Mouse (Mus musculus): Measurements from ENCODE around the gene Ugt8a. TPM values are rescaled to one million over a fixed set of nuclear protein-coding genes. Genes with fewer than 3 reads are reported as not detected.

Ugt8a gene
- polyA plus RNA-seq, 1 experiment from 2014 or later: 28.0 TPM

DNA sequence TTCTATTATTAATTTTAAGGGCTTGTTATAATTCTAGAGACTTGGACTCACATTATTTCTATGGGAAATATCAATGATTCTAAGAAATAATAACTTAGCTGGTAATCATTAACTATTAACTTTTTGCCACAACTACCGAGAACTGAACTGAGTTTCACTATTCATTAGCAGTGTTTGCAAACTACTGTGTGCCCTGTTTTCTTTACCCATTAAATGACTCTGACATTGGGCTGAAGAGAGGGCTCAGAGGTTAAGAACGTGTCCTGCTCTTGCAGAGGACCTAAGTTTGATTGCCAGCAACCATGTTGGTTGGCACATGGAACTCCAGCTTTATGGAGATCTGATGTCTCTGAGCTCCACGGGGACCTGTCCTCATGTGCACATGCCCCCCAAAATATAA is 2.4 kb upstream of the Ugt8a start:
- no peak for ATAC-seq (ENCODE audit: insufficient number of reproducible peaks, insufficient read depth, low FRiP score, low read depth)
- H3K4me2 ChIP-seq (replicated peaks; ENCODE audit: low read depth, low read length): no peak overlapping the region
- no peaks in the 10 kb centered on the region for H3K9me3 ChIP-seq (ENCODE audit: control insufficient read depth, low read depth, low read length)
- no peaks in the 10 kb centered on the region for H3K36me3 ChIP-seq (ENCODE audit: control insufficient read depth, insufficient read depth, low read length)
- 60% methylated on average over 3 of the region's 3 CpGs for WGBS
- no peak overlapping the region for H3K9ac ChIP-seq (replicated peaks; ENCODE audit: low read depth, low read length)
- H3K4me3 ChIP-seq (ENCODE audit: low read depth, low read length): no peak overlapping the region
- 0 out of 2 replicates have a peak, but pooled peaks cover 4% of the 10 kb centered on the region for H3K27me3 ChIP-seq (ENCODE audit: control insufficient read depth, insufficient read depth, low read length)
- no peak overlapping the region for H3K27ac ChIP-seq (ENCODE audit: low read length)
- H3K4me1 ChIP-seq (ENCODE audit: control insufficient read depth, insufficient read depth, low read length): no peaks in the 10 kb centered on the region

DNA sequence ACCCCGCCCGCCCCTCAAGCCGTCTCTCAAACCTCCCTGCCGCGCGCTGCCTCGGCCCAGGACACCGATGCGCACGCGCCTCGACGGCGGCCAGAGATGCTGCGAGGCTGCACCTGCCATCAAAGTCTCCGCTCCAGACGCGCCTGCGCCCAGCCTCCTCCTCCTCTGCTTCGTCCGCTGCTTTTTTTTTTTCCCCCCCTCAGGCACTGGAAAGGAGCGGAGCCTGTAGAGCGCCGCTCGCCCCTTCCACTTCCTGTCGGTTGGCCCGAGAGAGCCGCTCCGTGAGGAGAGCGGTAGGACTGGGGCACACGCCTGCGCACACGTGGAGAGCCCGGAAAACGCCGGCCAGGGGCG is 314 bp upstream of the Ugt8a start:
- Histone ChIP-seq H3K4me2 (replicated peaks; ENCODE audit: low read depth, low read length) (peak overlapping the region; percentile 88), H3K36me3 (ENCODE audit: control insufficient read depth, insufficient read depth, low read length) (no peaks in the 10 kb centered on the region), H3K4me1 (ENCODE audit: control insufficient read depth, insufficient read depth, low read length) (no peaks in the 10 kb centered on the region), H3K4me3 (ENCODE audit: low read depth, low read length) (peak overlapping the region; percentile 62), H3K27ac (ENCODE audit: low read length) (no peak overlapping the region), H3K9me3 (ENCODE audit: control insufficient read depth, low read depth, low read length) (no peaks in the 10 kb centered on the region), H3K9ac (replicated peaks; ENCODE audit: low read depth, low read length) (no peak overlapping the region), H3K27me3 (ENCODE audit: control insufficient read depth, insufficient read depth, low read length) (0 out of 2 replicates have a peak, but pooled peaks cover 4% of the 10 kb centered on the region)
- ATAC-seq (ENCODE audit: insufficient number of reproducible peaks, insufficient read depth, low FRiP score, low read depth): peak; percentile 73
- WGBS: 0% methylated on average over 19 of the region's 37 CpGs

DNA sequence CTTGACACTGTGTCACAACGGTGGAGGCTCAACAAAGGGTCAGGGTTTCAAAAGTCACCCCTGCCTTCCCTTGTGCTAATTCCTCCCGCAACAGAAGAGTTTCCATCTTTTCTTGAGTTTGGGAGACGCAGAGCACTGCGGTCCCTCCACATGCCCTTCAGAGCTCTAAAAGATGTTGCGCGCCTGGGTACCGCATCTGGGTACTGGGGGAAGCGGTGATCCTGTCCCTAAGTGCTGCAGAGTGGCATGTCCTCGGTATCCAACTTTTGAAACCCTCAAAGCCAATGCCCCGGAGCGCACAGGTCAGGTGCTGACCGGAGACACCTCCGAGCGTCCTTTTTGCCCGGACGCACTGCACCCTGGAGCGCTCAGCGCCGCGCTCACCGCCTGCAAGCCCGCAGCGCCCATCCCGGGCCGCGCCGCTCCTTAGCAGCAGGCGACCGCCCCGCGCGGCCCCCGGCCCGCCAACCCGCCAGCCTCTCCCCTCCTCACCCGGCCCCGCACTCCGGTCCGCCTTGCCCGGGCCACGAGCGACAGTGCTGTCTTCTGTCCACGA is 805 bp downstream of the Ugt8a start:
- Histone ChIP-seq H3K9ac (replicated peaks; ENCODE audit: low read depth, low read length) (peak overlapping the region; percentile 47; the same call in 1 of the 2 replicates), H3K27me3 (ENCODE audit: control insufficient read depth, insufficient read depth, low read length) (0 out of 2 replicates have a peak, but pooled peaks cover 4% of the 10 kb centered on the region), H3K9me3 (ENCODE audit: control insufficient read depth, low read depth, low read length) (no peaks in the 10 kb centered on the region), H3K4me3 (ENCODE audit: low read depth, low read length) (peak overlapping the region; percentile 62), H3K4me1 (ENCODE audit: control insufficient read depth, insufficient read depth, low read length) (no peaks in the 10 kb centered on the region), H3K4me2 (replicated peaks; ENCODE audit: low read depth, low read length) (peak overlapping the region; percentile 88), H3K36me3 (ENCODE audit: control insufficient read depth, insufficient read depth, low read length) (no peaks in the 10 kb centered on the region), H3K27ac (ENCODE audit: low read length) (peak overlapping the region; percentile 78; the same call in 1 of the 2 replicates)
- ATAC-seq (ENCODE audit: insufficient number of reproducible peaks, insufficient read depth, low FRiP score, low read depth): peak; percentile 50
- under 1% methylated on average over 43 of the region's 43 CpGs for WGBS

DNA sequence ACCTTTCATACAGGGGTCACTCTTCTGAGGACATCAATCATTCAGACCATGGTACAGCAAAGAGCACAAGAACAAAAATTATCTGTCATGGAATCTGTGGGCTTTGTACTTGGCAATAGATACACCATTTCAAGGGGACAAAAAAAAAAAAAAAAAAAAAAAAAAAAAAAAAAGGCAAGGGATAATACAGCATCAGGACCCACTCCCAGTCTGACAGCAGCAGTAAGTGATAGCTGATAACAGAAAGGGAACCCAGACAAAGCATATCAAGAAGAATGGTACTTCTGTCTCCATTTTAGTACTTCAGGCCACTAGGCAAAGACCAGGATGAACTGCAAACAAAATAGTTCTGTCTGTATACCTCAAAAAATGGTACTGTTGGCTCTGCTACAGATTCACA is 2.6 kb downstream of the Ugt8a start:
- Histone ChIP-seq H3K4me2 (replicated peaks; ENCODE audit: low read depth, low read length) (no peak overlapping the region), H3K4me3 (ENCODE audit: low read depth, low read length) (no peak overlapping the region), H3K27ac (ENCODE audit: low read length) (no peak overlapping the region), H3K4me1 (ENCODE audit: control insufficient read depth, insufficient read depth, low read length) (no peaks in the 10 kb centered on the region), H3K9me3 (ENCODE audit: control insufficient read depth, low read depth, low read length) (no peaks in the 10 kb centered on the region), H3K27me3 (ENCODE audit: control insufficient read depth, insufficient read depth, low read length) (0 out of 2 replicates have a peak, but pooled peaks cover 4% of the 10 kb centered on the region), H3K9ac (replicated peaks; ENCODE audit: low read depth, low read length) (no peak overlapping the region), H3K36me3 (ENCODE audit: control insufficient read depth, insufficient read depth, low read length) (no peaks in the 10 kb centered on the region)
- ATAC-seq (ENCODE audit: insufficient number of reproducible peaks, insufficient read depth, low FRiP score, low read depth): no peak

DNA sequence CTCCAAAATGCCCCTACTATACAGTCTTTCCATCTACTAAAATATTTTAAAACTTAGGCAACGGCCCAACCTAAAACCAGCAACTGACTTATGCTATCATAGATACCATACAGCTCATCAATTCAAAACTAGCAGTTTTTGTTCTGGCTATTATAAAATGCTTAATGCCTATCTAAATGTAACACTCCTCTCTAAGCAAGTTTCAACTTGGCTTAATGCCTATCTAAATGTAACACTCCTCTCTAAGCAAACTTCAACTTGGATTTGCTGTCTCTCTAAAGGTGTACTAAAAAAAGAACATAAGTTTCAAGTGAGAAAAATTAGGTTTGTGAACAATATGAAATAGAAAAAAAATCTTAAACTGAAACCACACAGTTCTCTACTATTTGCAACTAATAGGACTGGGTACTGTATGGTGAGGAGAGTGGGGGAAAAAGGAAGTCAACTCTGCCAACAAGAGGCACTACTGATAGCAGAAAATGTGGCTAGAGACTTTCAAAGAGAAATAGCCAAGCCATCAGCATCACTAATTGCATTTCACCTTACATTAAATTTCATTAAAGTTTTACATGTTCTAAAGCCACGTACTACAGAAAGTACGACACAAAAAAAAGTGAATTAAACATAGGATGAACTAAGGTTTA is 5.7 kb downstream of the Ugt8a start:
- WGBS: 72% methylated on average over 3 of the region's 3 CpGs
- Histone ChIP-seq H3K4me2 (replicated peaks; ENCODE audit: low read depth, low read length) (no peak overlapping the region), H3K4me3 (ENCODE audit: low read depth, low read length) (no peak overlapping the region), H3K27ac (ENCODE audit: low read length) (no peak overlapping the region), H3K4me1 (ENCODE audit: control insufficient read depth, insufficient read depth, low read length) (no peaks in the 10 kb centered on the region), H3K36me3 (ENCODE audit: control insufficient read depth, insufficient read depth, low read length) (no peaks in the 10 kb centered on the region), H3K9me3 (ENCODE audit: control insufficient read depth, low read depth, low read length) (no peaks in the 10 kb centered on the region), H3K9ac (replicated peaks; ENCODE audit: low read depth, low read length) (no peak overlapping the region), H3K27me3 (ENCODE audit: control insufficient read depth, insufficient read depth, low read length) (0 out of 2 replicates have a peak, but pooled peaks cover 3% of the 10 kb centered on the region)
- no peak for ATAC-seq (ENCODE audit: insufficient number of reproducible peaks, insufficient read depth, low FRiP score, low read depth)

DNA sequence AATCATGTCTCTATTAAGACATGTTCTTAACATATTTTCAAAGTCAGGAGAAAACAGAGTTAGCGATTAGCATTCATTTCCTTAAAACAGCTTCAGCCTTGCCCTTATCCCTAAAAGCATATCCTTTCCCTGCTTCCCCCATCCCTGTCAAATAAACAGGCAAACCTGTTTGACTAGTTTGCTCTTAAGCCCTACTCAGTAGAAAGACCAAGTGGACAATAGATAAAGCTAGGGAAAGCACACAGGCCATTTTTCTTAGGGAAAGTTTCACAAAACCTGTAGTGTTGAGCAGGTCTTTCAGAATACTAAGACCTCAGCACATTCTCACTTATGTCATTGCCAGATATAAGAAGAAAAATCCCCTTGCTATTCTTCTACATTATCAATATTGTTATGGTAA is 7.4 kb downstream of the Ugt8a start:
- H3K4me2 ChIP-seq (replicated peaks; ENCODE audit: low read depth, low read length): no peak overlapping the region
- peak; percentile 91 for ATAC-seq (ENCODE audit: insufficient number of reproducible peaks, insufficient read depth, low FRiP score, low read depth)
- H3K9ac ChIP-seq (replicated peaks; ENCODE audit: low read depth, low read length): no peak overlapping the region
- H3K27ac ChIP-seq (ENCODE audit: low read length): peak overlapping the region; percentile 64; the same call in 1 of the 2 replicates
- H3K36me3 ChIP-seq (ENCODE audit: control insufficient read depth, insufficient read depth, low read length): no peaks in the 10 kb centered on the region
- H3K27me3 ChIP-seq (ENCODE audit: control insufficient read depth, insufficient read depth, low read length): no peaks in the 10 kb centered on the region
- WGBS: 33% methylated on average over 1 of the region's 1 CpGs
- H3K4me1 ChIP-seq (ENCODE audit: control insufficient read depth, insufficient read depth, low read length): no peaks in the 10 kb centered on the region
- no peaks in the 10 kb centered on the region for H3K9me3 ChIP-seq (ENCODE audit: control insufficient read depth, low read depth, low read length)
- no peak overlapping the region for H3K4me3 ChIP-seq (ENCODE audit: low read depth, low read length)

DNA sequence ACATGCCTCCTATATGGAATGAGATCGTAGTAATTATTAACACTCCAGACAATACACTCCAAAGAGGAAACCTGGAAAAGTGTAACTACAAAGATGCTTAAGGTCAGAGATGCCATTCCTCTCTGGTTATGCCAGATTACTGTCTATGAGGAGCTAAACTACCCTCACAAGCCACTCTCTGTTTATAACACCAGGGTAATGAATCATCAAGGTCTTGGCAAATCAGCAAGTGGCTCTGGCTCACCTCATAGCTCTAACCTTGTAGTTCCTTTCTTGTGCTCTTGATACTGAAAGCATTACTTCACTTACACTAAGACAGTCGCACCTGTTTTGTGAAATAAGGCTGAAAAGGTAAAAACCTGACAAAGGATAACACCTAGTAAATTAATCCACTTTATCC is 17.5 kb downstream of the Ugt8a start:
- no peak overlapping the region for H3K4me2 ChIP-seq (replicated peaks; ENCODE audit: low read depth, low read length)
- H3K27ac ChIP-seq (ENCODE audit: low read length): no peak overlapping the region
- WGBS: 68% methylated on average over 2 of the region's 2 CpGs
- no peaks in the 10 kb centered on the region for H3K27me3 ChIP-seq (ENCODE audit: control insufficient read depth, insufficient read depth, low read length)
- ATAC-seq (ENCODE audit: insufficient number of reproducible peaks, insufficient read depth, low FRiP score, low read depth): no peak
- no peaks in the 10 kb centered on the region for H3K36me3 ChIP-seq (ENCODE audit: control insufficient read depth, insufficient read depth, low read length)
- no peaks in the 10 kb centered on the region for H3K4me1 ChIP-seq (ENCODE audit: control insufficient read depth, insufficient read depth, low read length)
- no peaks in the 10 kb centered on the region for H3K9me3 ChIP-seq (ENCODE audit: control insufficient read depth, low read depth, low read length)
- no peak overlapping the region for H3K4me3 ChIP-seq (ENCODE audit: low read depth, low read length)
- no peak overlapping the region for H3K9ac ChIP-seq (replicated peaks; ENCODE audit: low read depth, low read length)

DNA sequence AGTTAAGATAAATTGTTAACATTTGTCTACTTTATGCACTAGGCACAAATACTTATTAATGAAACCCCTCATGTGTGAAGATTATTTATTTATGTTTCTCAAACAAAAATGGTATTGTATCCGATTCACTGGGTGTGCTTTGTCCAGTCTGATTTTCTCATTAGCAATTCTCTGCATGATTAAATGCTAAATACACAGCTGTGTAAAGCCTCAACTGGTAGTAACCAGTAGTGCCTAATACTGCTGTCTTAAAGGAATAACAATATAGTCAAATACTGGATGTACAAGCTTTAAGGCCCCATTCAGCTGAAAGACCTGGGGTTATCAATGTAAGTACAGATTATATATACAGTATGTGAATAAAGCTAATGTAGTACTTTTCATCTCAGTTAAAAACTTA is 39.4 kb downstream of the Ugt8a start:
- WGBS: 69% methylated on average over 1 of the region's 1 CpGs
- no peak for ATAC-seq (ENCODE audit: insufficient number of reproducible peaks, insufficient read depth, low FRiP score, low read depth)

DNA sequence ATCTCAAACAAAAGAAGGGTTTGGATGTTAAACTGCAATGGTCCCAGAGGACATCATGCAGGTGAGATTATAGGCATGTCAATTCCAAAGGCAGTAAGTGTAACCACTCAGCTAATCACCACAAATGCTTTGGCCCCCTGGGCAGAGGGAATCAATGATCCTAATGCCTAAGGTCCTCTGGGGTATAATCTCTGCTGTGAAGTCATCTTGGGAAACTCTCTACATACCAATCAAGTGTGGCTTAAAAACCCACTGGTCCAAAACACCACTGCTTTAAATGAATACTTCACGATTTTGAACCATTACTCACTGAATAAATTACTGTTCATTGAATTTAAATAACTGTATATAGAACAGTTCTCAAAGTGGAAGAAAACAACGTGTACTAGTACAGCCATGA is 51.3 kb downstream of the Ugt8a start:
- Histone ChIP-seq H3K4me3 (ENCODE audit: low read depth, low read length) (no peak overlapping the region), H3K27ac (ENCODE audit: low read length) (no peak overlapping the region), H3K4me1 (ENCODE audit: control insufficient read depth, insufficient read depth, low read length) (no peaks in the 10 kb centered on the region), H3K9me3 (ENCODE audit: control insufficient read depth, low read depth, low read length) (no peaks in the 10 kb centered on the region), H3K9ac (replicated peaks; ENCODE audit: low read depth, low read length) (no peak overlapping the region), H3K36me3 (ENCODE audit: control insufficient read depth, insufficient read depth, low read length) (no peaks in the 10 kb centered on the region), H3K4me2 (replicated peaks; ENCODE audit: low read depth, low read length) (no peak overlapping the region), H3K27me3 (ENCODE audit: control insufficient read depth, insufficient read depth, low read length) (no peaks in the 10 kb centered on the region)
- ATAC-seq (ENCODE audit: insufficient number of reproducible peaks, insufficient read depth, low FRiP score, low read depth): no peak
- 61% methylated on average over 2 of the region's 2 CpGs for WGBS

More for the DNA sequence above, 39.4 kb downstream of the Ugt8a start:
- no peak overlapping the region for H3K4me3 ChIP-seq (ENCODE audit: low read depth, low read length)
- no peak overlapping the region for H3K9ac ChIP-seq (replicated peaks; ENCODE audit: low read depth, low read length)
- no peaks in the 10 kb centered on the region for H3K27me3 ChIP-seq (ENCODE audit: control insufficient read depth, insufficient read depth, low read length)
- no peak overlapping the region for H3K27ac ChIP-seq (ENCODE audit: low read length)
- no peaks in the 10 kb centered on the region for H3K36me3 ChIP-seq (ENCODE audit: control insufficient read depth, insufficient read depth, low read length)
- no peaks in the 10 kb centered on the region for H3K9me3 ChIP-seq (ENCODE audit: control insufficient read depth, low read depth, low read length)
- H3K4me1 ChIP-seq (ENCODE audit: control insufficient read depth, insufficient read depth, low read length): no peaks in the 10 kb centered on the region
- H3K4me2 ChIP-seq (replicated peaks; ENCODE audit: low read depth, low read length): no peak overlapping the region
